Mouse (Mus musculus) brain, embryonic 14.5 days (tissue): ENCODE results near the gene Cabp4.

Experiments
- CTCF ChIP-seq: fragments of 200-500 bp; IDR thresholded peaks from 2 replicates; pipeline ENCODE4 v1.5.1; 2012; ENCODE audit warnings: inconsistent platforms, mild to moderate bottlenecking, moderate library complexity, borderline replicate concordance; ENCODE audit not compliant: insufficient read depth, insufficient read length; ENCODE audit errors: extremely low read depth
- POLR2A ChIP-seq: fragments of 200-500 bp; IDR thresholded peaks from 2 replicates; pipeline ENCODE4 v1.6.1; 2012; ENCODE audit warnings: mild to moderate bottlenecking, inconsistent platforms, borderline replicate concordance; ENCODE audit not compliant: poor library complexity, insufficient read depth, insufficient read length, severe bottlenecking; ENCODE audit errors: extremely low read depth

DNA sequence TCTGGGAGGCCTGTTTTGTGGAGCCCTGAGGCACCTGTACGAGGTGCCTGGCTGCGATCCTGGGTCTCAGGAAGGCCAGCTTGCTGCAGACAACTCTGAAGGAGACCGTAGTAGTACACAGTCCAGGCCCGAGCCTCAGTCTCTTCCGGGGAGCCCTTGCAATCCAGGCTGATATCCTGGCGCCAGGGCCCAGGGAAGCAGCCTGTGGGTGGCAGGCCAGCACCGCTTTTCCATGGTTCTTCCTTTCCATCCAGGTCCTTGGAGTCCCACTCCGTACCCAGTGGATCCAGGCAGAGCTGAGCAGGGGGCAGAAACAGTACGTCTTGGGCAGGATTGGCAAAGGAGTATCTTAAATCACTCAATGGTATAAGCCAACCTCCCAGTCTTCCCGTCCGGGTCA, 29.1 kb upstream of the Cabp4 start:
- TF ChIP-seq CTCF (no peak), POLR2A (no peak)
